Mouse (Mus musculus): ENCODE measurements around the gene Map7d1. TPM values are rescaled to one million over a fixed set of nuclear protein-coding genes. Genes with fewer than 3 reads are reported as not detected.

Map7d1 gene
- polyA plus RNA-seq, 1 experiment: 2.9 TPM

DNA sequence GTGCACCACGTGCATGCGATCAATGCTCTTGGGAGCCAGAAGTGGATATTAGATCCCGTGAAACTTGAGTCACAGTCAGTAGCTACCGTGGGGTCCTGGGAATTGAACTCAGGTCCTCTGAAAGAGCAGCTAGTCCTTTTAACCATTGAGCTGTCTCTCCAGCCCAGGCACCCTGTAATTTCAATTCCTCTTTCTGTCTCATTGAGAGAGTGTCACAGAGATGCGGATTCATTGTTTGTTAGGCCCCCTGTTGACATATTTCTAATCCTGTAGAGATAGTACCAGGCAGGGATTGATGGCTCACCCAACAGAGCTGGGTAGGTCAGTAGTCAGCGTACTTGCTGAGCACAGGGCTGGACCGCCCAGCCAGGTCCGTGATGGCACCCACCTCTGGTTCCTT, 34.2 kb upstream of the Map7d1 start:
- TF ChIP-seq TAL1 (IDR thresholded peaks at IDR 0.05; ENCODE audit: low read length): no peak
- no peak for TF ChIP-seq GATA1 (IDR thresholded peaks at IDR 0.05; ENCODE audit: low read length)
- H3K27me3 ChIP-seq (ENCODE audit: control insufficient read depth): peaks cover 55% of the 10 kb centered on the region
- no peaks in the 10 kb centered on the region for H3K36me3 ChIP-seq (ENCODE audit: control insufficient read depth)
- H3K4me1 ChIP-seq (ENCODE audit: control insufficient read depth): peaks cover 3% of the 10 kb centered on the region
- H3K9me3 ChIP-seq (ENCODE audit: control insufficient read depth, low read length): peaks cover 3% of the 10 kb centered on the region; the same call in 1 of the 2 replicates
- H3K4me3 ChIP-seq (replicated peaks): no peak overlapping the region

DNA sequence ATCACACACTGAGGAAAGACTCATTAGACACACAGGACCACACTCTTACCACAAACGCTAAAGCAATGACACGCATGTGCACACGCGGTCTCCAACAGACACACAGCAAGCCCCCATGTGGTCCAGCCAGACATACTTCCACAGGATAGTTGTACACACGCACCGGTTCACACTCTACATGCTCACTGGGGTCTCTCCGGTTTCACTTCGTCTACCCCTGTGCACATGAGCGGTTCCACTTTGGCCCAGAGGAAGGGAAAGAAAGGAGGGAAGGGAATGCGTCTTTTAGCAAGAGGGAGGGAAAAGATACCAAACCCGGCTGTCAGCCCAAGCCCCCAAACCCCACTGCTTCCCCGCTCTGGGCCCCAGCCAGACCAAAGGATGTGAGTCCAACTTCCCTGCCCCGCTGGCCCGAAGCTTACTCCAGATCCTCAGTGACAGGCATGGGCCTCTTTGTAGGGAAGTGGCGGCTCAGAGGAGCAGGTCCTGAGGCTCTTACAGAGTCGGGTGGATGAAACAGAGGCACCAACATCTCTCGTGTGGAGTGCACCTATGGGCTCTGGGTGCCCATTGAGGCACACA, 32.0 kb upstream of the Map7d1 start:
- Histone ChIP-seq H3K9me3 (ENCODE audit: control insufficient read depth, low read length) (peaks cover 3% of the 10 kb centered on the region; the same call in 1 of the 2 replicates), H3K4me3 (replicated peaks) (no peak overlapping the region), H3K36me3 (ENCODE audit: control insufficient read depth) (no peaks in the 10 kb centered on the region), H3K27me3 (ENCODE audit: control insufficient read depth) (peaks cover 65% of the 10 kb centered on the region), H3K4me1 (ENCODE audit: control insufficient read depth) (peaks cover 3% of the 10 kb centered on the region)
- TF ChIP-seq GATA1 (IDR thresholded peaks at IDR 0.05; ENCODE audit: low read length): no peak
- TF ChIP-seq TAL1 (IDR thresholded peaks at IDR 0.05; ENCODE audit: low read length): no peak

DNA sequence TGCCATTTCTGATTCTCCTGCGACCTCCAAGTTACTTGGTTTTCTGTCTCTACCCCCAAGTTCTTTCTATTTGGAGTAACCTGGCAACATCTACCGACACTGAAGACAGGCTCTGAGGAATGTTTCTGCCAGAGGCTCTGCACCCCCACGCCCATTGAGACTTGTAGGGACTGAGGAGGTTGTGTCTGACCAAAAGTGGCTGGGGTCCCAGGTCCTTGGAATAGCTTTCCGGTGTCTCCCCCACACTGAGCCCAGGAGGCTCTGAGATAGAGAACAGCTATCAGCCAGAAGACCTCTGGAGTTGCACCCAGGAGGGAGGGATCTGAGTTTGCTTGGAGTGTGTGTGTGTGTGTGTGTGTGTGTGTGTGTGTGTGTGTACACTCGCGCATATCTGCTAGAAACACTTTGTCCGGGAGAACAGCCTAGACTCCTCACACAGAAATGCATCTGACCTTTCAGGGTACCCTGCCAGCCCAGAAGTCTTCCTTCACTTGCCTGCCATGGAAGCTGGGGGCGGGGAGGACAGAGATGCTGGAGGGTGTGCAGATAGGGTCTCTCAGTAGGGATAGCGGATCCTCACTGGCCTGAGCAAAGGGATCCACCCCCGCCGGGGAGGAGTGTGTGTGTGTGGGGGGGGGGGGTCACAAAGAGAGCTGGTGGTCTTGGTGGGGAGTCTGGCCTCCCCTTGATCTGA, 31.3 kb upstream of the Map7d1 start:
- Histone ChIP-seq H3K4me3 (replicated peaks) (no peak overlapping the region), H3K27me3 (ENCODE audit: control insufficient read depth) (peaks cover 65% of the 10 kb centered on the region), H3K9me3 (ENCODE audit: control insufficient read depth, low read length) (peaks cover 3% of the 10 kb centered on the region; the same call in 1 of the 2 replicates), H3K36me3 (ENCODE audit: control insufficient read depth) (no peaks in the 10 kb centered on the region), H3K4me1 (ENCODE audit: control insufficient read depth) (peaks cover 3% of the 10 kb centered on the region)
- TF ChIP-seq GATA1 (IDR thresholded peaks at IDR 0.05; ENCODE audit: low read length) (no peak), TAL1 (IDR thresholded peaks at IDR 0.05; ENCODE audit: low read length) (no peak)

DNA sequence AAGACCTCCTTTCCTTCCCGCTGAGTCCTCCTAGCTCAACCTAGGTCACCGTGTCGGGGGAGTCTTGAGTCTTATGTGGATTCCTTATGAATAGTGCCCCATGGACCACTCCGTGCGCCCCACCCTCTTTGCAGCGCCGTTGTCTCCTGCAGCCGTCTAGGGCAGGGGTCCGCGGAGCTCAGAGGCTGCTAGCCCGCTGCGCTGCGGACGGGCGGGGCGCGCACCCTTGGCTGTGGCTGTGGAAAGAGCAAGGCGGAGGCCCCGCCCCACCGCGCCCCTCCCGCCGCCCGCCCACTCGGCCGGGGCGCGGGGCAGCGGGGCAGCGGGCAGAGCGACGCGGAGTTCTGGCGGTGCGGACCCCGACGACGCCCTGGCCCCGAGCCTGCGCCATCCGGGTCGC, 30.3 kb upstream of the Map7d1 start, which contains the start of gene Col8a2:
TSS of gene Col8a2 (plus strand) at position 302 of the 400 bp plus-strand sequence.
- Histone ChIP-seq H3K36me3 (ENCODE audit: control insufficient read depth) (no peaks in the 10 kb centered on the region), H3K4me1 (ENCODE audit: control insufficient read depth) (peaks cover 3% of the 10 kb centered on the region), H3K9me3 (ENCODE audit: control insufficient read depth, low read length) (peaks cover 3% of the 10 kb centered on the region; the same call in 1 of the 2 replicates), H3K27me3 (ENCODE audit: control insufficient read depth) (peaks cover 65% of the 10 kb centered on the region), H3K4me3 (replicated peaks) (no peak within 1 kb of the TSS)
- TF ChIP-seq GATA1 (IDR thresholded peaks at IDR 0.05; ENCODE audit: low read length) (no peak), TAL1 (IDR thresholded peaks at IDR 0.05; ENCODE audit: low read length) (no peak)

DNA sequence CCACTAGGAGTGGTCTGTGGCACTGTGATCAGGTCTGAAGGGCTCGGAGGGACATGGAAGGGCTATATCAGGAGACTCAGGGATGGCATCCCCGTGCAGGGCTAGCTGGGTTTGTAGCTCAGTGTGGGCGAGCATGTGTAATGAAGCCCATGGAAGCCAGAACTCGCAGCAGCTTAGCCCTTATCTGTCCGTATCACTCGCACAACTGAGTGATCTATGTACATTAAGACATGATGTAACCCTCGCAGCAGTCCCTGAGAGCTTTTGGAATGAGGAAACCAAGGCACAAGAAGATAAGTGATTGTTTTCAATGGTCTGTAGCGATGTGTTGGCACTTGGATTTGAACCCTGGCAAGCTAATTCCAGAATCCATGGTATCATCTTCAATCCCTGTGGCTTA, 27.4 kb upstream of the Map7d1 start:
- H3K36me3 ChIP-seq (ENCODE audit: control insufficient read depth): no peaks in the 10 kb centered on the region
- peaks cover 3% of the 10 kb centered on the region; the same call in 1 of the 2 replicates for H3K9me3 ChIP-seq (ENCODE audit: control insufficient read depth, low read length)
- TF ChIP-seq GATA1 (IDR thresholded peaks at IDR 0.05; ENCODE audit: low read length) (no peak), TAL1 (IDR thresholded peaks at IDR 0.05; ENCODE audit: low read length) (no peak)
- H3K27me3 ChIP-seq (ENCODE audit: control insufficient read depth): peaks cover 46% of the 10 kb centered on the region
- peaks cover 3% of the 10 kb centered on the region for H3K4me1 ChIP-seq (ENCODE audit: control insufficient read depth)
- no peak overlapping the region for H3K4me3 ChIP-seq (replicated peaks)

DNA sequence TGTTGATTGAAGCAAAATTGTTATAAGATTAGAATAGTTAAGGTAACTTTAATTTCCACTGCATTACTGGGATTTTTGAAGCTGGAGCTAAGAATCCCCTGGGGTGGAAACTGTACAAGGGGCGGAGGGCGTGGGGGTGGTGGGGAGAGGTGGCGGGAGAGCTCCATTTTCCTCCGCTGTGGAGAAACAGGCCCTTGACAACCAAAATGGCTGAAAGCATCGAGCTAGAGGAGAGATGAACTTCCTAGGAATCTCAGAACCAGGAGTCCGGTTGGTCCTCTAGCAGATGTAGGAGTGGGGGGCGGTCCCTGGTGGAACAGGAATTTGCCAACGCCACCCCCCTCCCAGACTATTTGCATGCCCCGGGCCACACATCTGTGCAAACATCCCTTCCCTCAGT, 25.6 kb upstream of the Map7d1 start:
- TF ChIP-seq GATA1 (IDR thresholded peaks at IDR 0.05; ENCODE audit: low read length) (no peak), TAL1 (IDR thresholded peaks at IDR 0.05; ENCODE audit: low read length) (no peak)
- Histone ChIP-seq H3K27me3 (ENCODE audit: control insufficient read depth) (peaks cover 27% of the 10 kb centered on the region), H3K4me3 (replicated peaks) (no peak overlapping the region), H3K9me3 (ENCODE audit: control insufficient read depth, low read length) (peaks cover 3% of the 10 kb centered on the region; the same call in 1 of the 2 replicates), H3K36me3 (ENCODE audit: control insufficient read depth) (no peaks in the 10 kb centered on the region), H3K4me1 (ENCODE audit: control insufficient read depth) (peaks cover 5% of the 10 kb centered on the region)

DNA sequence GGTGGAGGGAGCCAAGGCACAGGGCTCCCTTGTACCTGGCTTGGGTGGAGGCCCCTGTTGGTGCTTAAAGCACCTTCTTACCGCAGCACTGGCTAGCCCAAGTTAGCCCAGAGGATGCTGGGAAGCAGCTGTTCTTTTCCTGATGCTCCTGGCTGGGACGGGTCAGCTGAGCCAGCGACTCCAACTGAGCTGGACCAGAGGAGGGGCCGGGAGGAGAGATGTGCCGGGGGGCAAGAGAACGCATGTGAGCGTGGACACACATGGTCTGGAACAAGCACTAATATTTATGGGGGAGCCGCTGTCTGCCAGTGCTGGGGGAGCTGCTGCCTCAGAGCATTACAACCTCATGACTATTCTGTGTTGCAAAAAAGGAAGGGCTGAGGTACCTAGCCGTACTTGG, 22.8 kb upstream of the Map7d1 start:
- Histone ChIP-seq H3K27me3 (ENCODE audit: control insufficient read depth) (peaks cover 3% of the 10 kb centered on the region), H3K9me3 (ENCODE audit: control insufficient read depth, low read length) (no peaks in the 10 kb centered on the region), H3K4me1 (ENCODE audit: control insufficient read depth) (peaks cover 2% of the 10 kb centered on the region), H3K36me3 (ENCODE audit: control insufficient read depth) (peaks cover 14% of the 10 kb centered on the region), H3K4me3 (replicated peaks) (no peak overlapping the region)
- no peak for TF ChIP-seq TAL1 (IDR thresholded peaks at IDR 0.05; ENCODE audit: low read length)
- no peak for TF ChIP-seq GATA1 (IDR thresholded peaks at IDR 0.05; ENCODE audit: low read length)

DNA sequence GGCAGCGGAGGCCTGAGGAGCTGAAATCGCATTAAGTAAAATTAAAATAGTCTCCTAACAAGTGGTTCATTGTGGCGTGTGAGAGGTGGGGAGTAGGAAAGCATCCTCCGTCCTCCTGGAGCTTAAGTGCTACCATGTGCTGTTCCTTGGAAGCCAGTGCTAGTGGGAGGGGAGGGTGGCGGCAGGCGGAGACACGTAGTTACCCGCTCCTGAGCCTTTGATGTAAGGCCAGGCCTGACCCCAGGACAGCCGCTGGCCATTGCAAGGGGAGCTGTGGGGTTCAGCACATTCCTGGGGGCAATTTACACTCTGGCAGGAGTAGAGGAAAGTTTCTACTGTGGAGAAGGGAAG, 22.4 kb upstream of the Map7d1 start:
- H3K4me1 ChIP-seq (ENCODE audit: control insufficient read depth): peaks cover 2% of the 10 kb centered on the region
- TF ChIP-seq GATA1 (IDR thresholded peaks at IDR 0.05; ENCODE audit: low read length) (no peak), TAL1 (IDR thresholded peaks at IDR 0.05; ENCODE audit: low read length) (no peak)
- no peaks in the 10 kb centered on the region; the same call in 1 of the 2 replicates for H3K27me3 ChIP-seq (ENCODE audit: control insufficient read depth)
- peaks cover 18% of the 10 kb centered on the region for H3K36me3 ChIP-seq (ENCODE audit: control insufficient read depth)
- H3K9me3 ChIP-seq (ENCODE audit: control insufficient read depth, low read length): no peaks in the 10 kb centered on the region
- no peak overlapping the region for H3K4me3 ChIP-seq (replicated peaks)

DNA sequence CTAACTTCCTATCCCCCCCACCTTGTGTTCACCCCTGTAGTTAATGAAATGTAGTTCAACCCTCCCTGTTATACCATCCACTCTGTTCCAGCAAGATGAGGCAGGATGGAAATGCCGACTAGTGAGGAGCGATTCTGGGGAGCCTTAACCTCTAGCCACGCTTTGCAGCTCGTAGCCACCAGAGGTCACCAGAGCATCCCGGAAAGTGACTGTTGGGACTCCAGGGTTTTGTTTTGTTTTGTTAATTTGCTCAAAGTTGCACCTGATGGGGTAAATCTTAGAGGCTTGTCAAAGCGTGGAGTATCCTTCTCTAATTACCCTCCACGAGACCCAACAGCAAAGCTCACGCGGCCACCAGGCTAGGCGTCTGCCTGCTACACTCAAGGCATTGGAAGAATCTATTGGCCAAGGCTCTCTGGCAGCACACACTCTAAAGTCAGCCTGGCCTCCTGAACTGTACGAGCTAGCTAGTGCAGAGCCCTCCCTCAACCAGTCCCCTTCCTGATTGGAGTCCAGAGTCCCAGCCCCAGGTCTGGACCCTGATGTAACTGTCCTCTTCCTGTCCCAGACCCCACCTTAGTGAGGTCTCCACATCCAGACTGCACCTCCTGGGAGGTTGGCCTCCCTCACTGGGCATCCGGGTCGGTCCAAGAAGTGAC, 21.9 kb upstream of the Map7d1 start:
- Histone ChIP-seq H3K9me3 (ENCODE audit: control insufficient read depth, low read length) (no peaks in the 10 kb centered on the region), H3K4me1 (ENCODE audit: control insufficient read depth) (peaks cover 2% of the 10 kb centered on the region)
- TF ChIP-seq GATA1 (IDR thresholded peaks at IDR 0.05; ENCODE audit: low read length) (no peak), TAL1 (IDR thresholded peaks at IDR 0.05; ENCODE audit: low read length) (no peak)

More for the DNA sequence above, 21.9 kb upstream of the Map7d1 start:
- Histone ChIP-seq H3K4me3 (replicated peaks) (no peak overlapping the region), H3K27me3 (ENCODE audit: control insufficient read depth) (no peaks in the 10 kb centered on the region; the same call in 1 of the 2 replicates), H3K36me3 (ENCODE audit: control insufficient read depth) (peaks cover 23% of the 10 kb centered on the region)

Data from erythroblast, embryonic 14.5 days (primary cell).